Mouse (Mus musculus): ENCODE measurements around the gene Stk38l. TPM values are rescaled to one million over a fixed set of nuclear protein-coding genes. Genes with fewer than 3 reads are reported as not detected.

Gene Stk38l
- polyA plus RNA-seq, 1 experiment = 1.2 TPM

GRCm38 (mm10) chr6:146813007-146813406 is 88.2 kb downstream of the Stk38l start:
- Histone ChIP-seq H3K27me3 (ENCODE audit: control insufficient read depth, insufficient read depth, low read length) (no peaks in the 10 kb centered on the region), H3K36me3 (ENCODE audit: control insufficient read depth, insufficient read depth, low read length) (no peaks in the 10 kb centered on the region), H3K27ac (ENCODE audit: insufficient read depth, low read length) (no peak overlapping the region), H3K4me1 (ENCODE audit: control insufficient read depth, insufficient read depth, insufficient read length) (no peaks in the 10 kb centered on the region), H3K4me3 (ENCODE audit: extremely low read depth, insufficient read depth, insufficient read length) (no peak overlapping the region)
- no peak for TF ChIP-seq CTCF (IDR thresholded peaks at IDR 0.05; ENCODE audit: extremely low read depth, insufficient read depth, insufficient read length, insufficient replicate concordance)
- no peak for TF ChIP-seq POLR2A (IDR thresholded peaks at IDR 0.05; ENCODE audit: low read depth, low read length)
- WGBS = 36% methylated on average over 5 of the region's 5 CpGs
- DNase-seq (ENCODE audit: low read depth in 1 of 2, low spot score in 2 of 2) = no peak

- H3K4me3 ChIP-seq (ENCODE audit: extremely low read depth, insufficient read depth, insufficient read length) = no peak overlapping the region
- H3K36me3 ChIP-seq (ENCODE audit: control insufficient read depth, insufficient read depth, low read length) = no peaks in the 10 kb centered on the region
- no peaks in the 10 kb centered on the region for H3K4me1 ChIP-seq (ENCODE audit: control insufficient read depth, insufficient read depth, insufficient read length)
- no peaks in the 10 kb centered on the region for H3K27me3 ChIP-seq (ENCODE audit: control insufficient read depth, insufficient read depth, low read length)
- H3K27ac ChIP-seq (ENCODE audit: insufficient read depth, low read length) = no peak overlapping the region
- TF ChIP-seq POLR2A (IDR thresholded peaks at IDR 0.05; ENCODE audit: low read depth, low read length) = no peak
- TF ChIP-seq CTCF (IDR thresholded peaks at IDR 0.05; ENCODE audit: extremely low read depth, insufficient read depth, insufficient read length, insufficient replicate concordance) = no peak
- DNase-seq (ENCODE audit: low read depth in 1 of 2, low spot score in 2 of 2) = no peak
- 91% methylated on average over 29 of the region's 29 CpGs for WGBS
These were observed 95.6 kb downstream of the Stk38l start for GRCm38 (mm10) chr6:146820177-146820965.

GRCm38 (mm10) chr6:146821958-146822357 is 97.2 kb downstream of the Stk38l start:
- Histone ChIP-seq H3K4me3 (ENCODE audit: extremely low read depth, insufficient read depth, insufficient read length) (no peak overlapping the region), H3K27ac (ENCODE audit: insufficient read depth, low read length) (no peak overlapping the region), H3K4me1 (ENCODE audit: control insufficient read depth, insufficient read depth, insufficient read length) (no peaks in the 10 kb centered on the region), H3K36me3 (ENCODE audit: control insufficient read depth, insufficient read depth, low read length) (no peaks in the 10 kb centered on the region), H3K27me3 (ENCODE audit: control insufficient read depth, insufficient read depth, low read length) (no peaks in the 10 kb centered on the region)
- no peak for DNase-seq (ENCODE audit: low read depth in 1 of 2, low spot score in 2 of 2)
- TF ChIP-seq CTCF (IDR thresholded peaks at IDR 0.05; ENCODE audit: extremely low read depth, insufficient read depth, insufficient read length, insufficient replicate concordance) (no peak), POLR2A (IDR thresholded peaks at IDR 0.05; ENCODE audit: low read depth, low read length) (no peak)
- 70% methylated on average over 13 of the region's 13 CpGs for WGBS

- H3K27ac ChIP-seq (ENCODE audit: insufficient read depth, low read length) = no peak overlapping the region
- no peaks in the 10 kb centered on the region for H3K36me3 ChIP-seq (ENCODE audit: control insufficient read depth, insufficient read depth, low read length)
- no peaks in the 10 kb centered on the region for H3K27me3 ChIP-seq (ENCODE audit: control insufficient read depth, insufficient read depth, low read length)
- TF ChIP-seq POLR2A (IDR thresholded peaks at IDR 0.05; ENCODE audit: low read depth, low read length) = no peak
- peak; percentile 76; the same call in 1 of the 2 replicates for TF ChIP-seq CTCF (IDR thresholded peaks at IDR 0.05; ENCODE audit: extremely low read depth, insufficient read depth, insufficient read length, insufficient replicate concordance)
- H3K4me3 ChIP-seq (ENCODE audit: extremely low read depth, insufficient read depth, insufficient read length) = no peak overlapping the region
- peak in 1 of 2 experiments; percentile 45 for DNase-seq (ENCODE audit: low read depth in 1 of 2, low spot score in 2 of 2)
- WGBS = 48% methylated on average over 16 of the region's 16 CpGs
- no peaks in the 10 kb centered on the region for H3K4me1 ChIP-seq (ENCODE audit: control insufficient read depth, insufficient read depth, insufficient read length)
These were observed 100.1 kb downstream of the Stk38l start for GRCm38 (mm10) chr6:146824727-146825486.

GRCm38 (mm10) chr6:146825487-146825773 is 100.6 kb downstream of the Stk38l start:
- no peak for DNase-seq (ENCODE audit: low read depth in 1 of 2, low spot score in 2 of 2)
- Histone ChIP-seq H3K36me3 (ENCODE audit: control insufficient read depth, insufficient read depth, low read length) (no peaks in the 10 kb centered on the region), H3K27me3 (ENCODE audit: control insufficient read depth, insufficient read depth, low read length) (no peaks in the 10 kb centered on the region), H3K27ac (ENCODE audit: insufficient read depth, low read length) (no peak overlapping the region), H3K4me3 (ENCODE audit: extremely low read depth, insufficient read depth, insufficient read length) (no peak overlapping the region), H3K4me1 (ENCODE audit: control insufficient read depth, insufficient read depth, insufficient read length) (no peaks in the 10 kb centered on the region)
- 87% methylated on average over 1 of the region's 1 CpGs for WGBS
- TF ChIP-seq POLR2A (IDR thresholded peaks at IDR 0.05; ENCODE audit: low read depth, low read length) (no peak), CTCF (IDR thresholded peaks at IDR 0.05; ENCODE audit: extremely low read depth, insufficient read depth, insufficient read length, insufficient replicate concordance) (no peak)

Other genes with a start within 250 kb of the Stk38l start
- gene Itpr2, start 222.8 kb upstream of the Stk38l start, polyA plus RNA-seq (2012; rRNA removed) = 18.0 and 19.5 TPM in 2 replicates
- 58.6 and 72.9 TPM in 2 replicates for gene Fgfr1op2, start 147.8 kb upstream of the Stk38l start, polyA plus RNA-seq (2012; rRNA removed)
- gene Ints13, start 147.2 kb upstream of the Stk38l start, polyA plus RNA-seq (2012; rRNA removed) = 10.2 and 11.3 TPM in 2 replicates
- 11.6 and 13.4 TPM in 2 replicates for gene Med21, start 82.4 kb upstream of the Stk38l start, polyA plus RNA-seq (2012; rRNA removed)
- gene Tm7sf3, start 82.2 kb upstream of the Stk38l start, polyA plus RNA-seq (2012; rRNA removed) = 8.5 and 9.2 TPM in 2 replicates
- 1.4 TPM in 2 replicates for gene Arntl2, start 71.1 kb downstream of the Stk38l start, polyA plus RNA-seq (2012; rRNA removed)
- not detected in 2 replicates for gene Smco2, start 125.1 kb downstream of the Stk38l start, polyA plus RNA-seq (2012; rRNA removed)
- 5.3 and 5.4 TPM in 2 replicates for gene Ppfibp1, start 163.5 kb downstream of the Stk38l start, polyA plus RNA-seq (2012; rRNA removed)
- gene 1700034J05Rik, start 229.4 kb downstream of the Stk38l start, polyA plus RNA-seq (2012; rRNA removed) = not detected in 2 replicates